Mouse (Mus musculus) embryonic stem cell, embryonic (primary cell): ENCODE data around the gene Mitf.

Experiments
- CTCF ChIA-PET, 4 experiments: fragments of 300-600 bp in 2 of 4; fragments of 350-600 bp in 2 of 4; sonication (Branson Sonifier 250); formaldehyde crosslinking; loops; one replicate each; lab custom pipeline; 2022; ENCODE audit warnings: inconsistent platforms in 2 of 4; lab: Charles Lee
- POLR2A ChIA-PET, 4 experiments: fragments of 300-600 bp in 2 of 4; fragments of 350-600 bp in 2 of 4; sonication (Branson Sonifier 250); formaldehyde crosslinking; loops; one replicate each; lab custom pipeline; 2022; ENCODE audit warnings: antibody characterized with exemption in 4 of 4, inconsistent platforms in 1 of 4; lab: Charles Lee

Gene Mitf

DNA sequence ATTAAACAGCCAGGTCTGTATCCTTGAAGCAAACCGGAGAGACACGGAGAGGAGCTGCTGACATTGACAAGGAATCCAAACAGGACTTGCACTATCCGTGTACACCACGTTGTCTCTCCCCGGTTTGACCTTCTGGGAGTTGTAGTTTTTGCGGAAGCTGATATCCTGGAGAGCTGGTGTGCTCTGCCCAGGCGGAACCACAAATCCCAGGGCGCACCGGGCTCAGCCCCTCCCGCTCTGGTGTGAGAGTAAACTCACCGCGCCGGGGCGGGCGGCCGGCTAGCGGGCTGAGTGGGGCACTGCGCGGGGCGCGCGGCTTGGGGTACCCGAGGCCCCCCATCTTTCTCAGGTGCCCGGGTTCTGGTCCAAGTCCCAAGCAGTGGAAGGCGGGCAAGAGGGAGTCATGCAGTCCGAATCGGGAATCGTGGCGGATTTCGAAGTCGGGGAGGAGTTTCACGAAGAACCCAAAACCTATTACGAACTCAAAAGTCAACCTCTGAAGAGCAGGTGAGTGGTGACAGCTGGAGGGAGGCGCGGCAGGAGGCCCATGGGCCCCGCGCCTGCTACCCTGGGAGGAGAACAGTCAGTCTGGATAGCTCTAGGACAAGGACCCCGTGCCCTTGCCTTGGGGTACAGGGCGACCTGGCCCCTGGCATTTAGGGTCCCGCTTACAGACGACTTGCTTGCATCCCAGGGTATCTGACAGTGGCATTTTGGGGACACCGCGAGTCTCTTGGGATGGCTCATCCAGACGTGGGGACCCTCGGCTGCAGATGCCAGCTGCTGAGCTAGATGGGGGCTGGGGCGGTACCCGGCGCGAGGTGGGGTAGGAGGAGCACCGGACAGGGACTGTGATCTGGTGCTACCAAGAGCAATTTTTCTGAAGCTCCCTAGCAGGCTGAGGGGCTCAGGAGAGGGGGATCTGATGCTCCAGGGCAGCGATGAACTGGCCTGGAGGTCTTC is at the start of gene Mitf:
TSS of gene Mitf (plus strand) at position 272 of the 963 bp plus-strand sequence.
- ChIA-PET CTCF (interaction anchor here in 2 of 4 experiments (0.6 to 1.5 kb wide), 5 partner anchors 11 to 658 kb away, joined by 3 to 6 read pairs (median 3); partner anchors contain the start of gene Eogt (in 1 of the 2)), POLR2A (interaction anchor here in 3 of 4 experiments (0.5 to 1.4 kb wide), 12 partner anchors 10 to 602 kb away, joined by 3 to 4 read pairs (median 3); partner anchors contain the start of gene Uba3 (in 2 of the 3))

DNA sequence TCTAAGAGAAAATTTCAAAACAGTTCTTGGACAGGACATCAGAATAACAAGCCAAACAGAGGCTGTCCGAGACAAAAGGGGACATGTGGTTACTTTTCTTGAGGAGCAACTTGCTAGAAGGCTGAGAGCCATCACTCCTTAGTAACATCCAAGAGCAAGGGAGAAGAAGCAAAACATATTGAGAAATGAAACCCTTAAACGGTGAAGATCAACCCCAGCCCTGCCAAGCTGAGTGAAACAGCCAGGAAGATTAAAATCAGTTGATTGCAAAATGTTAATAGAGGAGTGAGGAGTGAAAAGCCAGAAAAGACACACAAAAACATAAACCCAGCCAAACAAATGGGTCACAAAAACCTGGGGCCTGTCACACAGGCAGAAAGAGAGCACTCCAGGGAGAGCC is 49.5 kb upstream of the Mitf start:
- ChIA-PET POLR2A (interaction anchor here in 1 of 4 experiments (0.6 kb wide), 1 partner anchor 288 kb away, joined by 3 read pairs; no protein-coding TSS in a partner anchor), CTCF (interaction anchor here in 2 of 4 experiments (0.6 to 1.0 kb wide), 4 partner anchors 12 to 510 kb away, joined by 3 to 6 read pairs (median 4); no protein-coding TSS in a partner anchor)

DNA sequence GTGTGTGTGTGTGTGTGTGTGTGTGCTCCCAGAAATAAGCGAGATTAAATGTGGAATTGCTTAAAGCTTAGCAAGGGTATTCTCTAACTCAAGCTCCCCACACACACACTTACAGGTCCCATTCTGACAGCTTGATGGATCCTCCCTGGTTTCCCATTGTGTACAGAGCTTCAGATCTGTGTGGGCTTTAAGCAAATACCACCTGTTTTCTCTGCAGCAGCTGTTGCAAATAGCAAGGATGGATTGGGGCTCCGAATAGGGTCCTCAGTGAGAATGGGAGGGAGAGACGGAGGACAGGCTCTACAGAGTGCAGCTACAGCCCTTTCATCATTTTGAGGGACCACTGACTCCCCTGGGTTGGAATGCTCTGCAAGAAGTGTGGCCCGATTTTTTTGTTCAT is 48.0 kb upstream of the Mitf start:
- POLR2A ChIA-PET = interaction anchor here in 1 of 4 experiments (0.7 kb wide), 1 partner anchor 438 kb away, joined by 3 read pairs; no protein-coding TSS in a partner anchor
- CTCF ChIA-PET = interaction anchor here (0.7 to 2.4 kb wide), 15 partner anchors 10 to 462 kb away, joined by 3 to 37 read pairs (median 4); no protein-coding TSS in a partner anchor

DNA sequence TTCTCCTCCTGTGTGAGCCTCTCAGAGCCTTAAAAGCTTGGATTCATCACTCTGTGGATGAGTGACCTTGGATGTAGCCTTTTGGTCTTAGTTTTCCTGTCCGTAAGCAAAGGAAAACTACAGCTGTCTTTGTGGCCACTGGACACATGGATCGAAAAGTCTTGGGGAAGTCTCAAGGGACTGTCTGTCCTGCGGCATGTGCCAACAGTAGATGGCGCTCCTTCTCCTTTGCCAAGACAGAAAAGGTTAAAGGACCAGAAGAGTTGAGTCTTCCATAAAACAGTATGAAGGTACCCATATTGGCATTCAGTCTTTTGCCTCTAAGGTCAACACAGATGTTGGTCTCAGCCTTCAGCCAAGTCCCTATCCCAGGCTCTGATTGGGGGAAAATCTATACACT is 47.6 kb upstream of the Mitf start:
- ChIA-PET CTCF (interaction anchor here (0.7 to 2.4 kb wide), 20 partner anchors 10 to 463 kb away, joined by 3 to 37 read pairs (median 4); no protein-coding TSS in a partner anchor), POLR2A (interaction anchor here in 1 of 4 experiments (0.7 kb wide), 1 partner anchor 438 kb away, joined by 3 read pairs; no protein-coding TSS in a partner anchor)

DNA sequence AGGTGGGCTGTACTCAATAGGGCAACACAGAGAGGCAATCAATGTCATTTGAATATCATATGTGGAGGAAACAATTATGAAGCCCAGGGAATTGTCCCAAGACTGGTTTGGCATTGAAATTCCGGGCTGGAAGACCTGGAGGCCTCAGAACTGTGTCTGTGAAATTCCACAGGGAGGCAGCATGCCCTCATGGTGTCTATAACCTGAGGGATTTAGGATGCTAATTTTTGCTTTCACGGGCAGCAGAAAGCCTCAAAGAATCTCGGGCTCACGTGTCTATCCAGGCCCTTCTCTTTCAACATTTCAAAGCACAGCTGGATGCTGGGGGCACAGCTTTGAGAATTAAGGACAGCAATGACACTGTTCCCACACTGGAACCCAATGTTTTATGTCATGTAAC is 45.5 kb upstream of the Mitf start:
- ChIA-PET POLR2A (no interaction called here), CTCF (interaction anchor here in 1 of 4 experiments (0.6 to 1.8 kb wide), 2 partner anchors 242 to 322 kb away, joined by 3 to 4 read pairs; no protein-coding TSS in a partner anchor)

DNA sequence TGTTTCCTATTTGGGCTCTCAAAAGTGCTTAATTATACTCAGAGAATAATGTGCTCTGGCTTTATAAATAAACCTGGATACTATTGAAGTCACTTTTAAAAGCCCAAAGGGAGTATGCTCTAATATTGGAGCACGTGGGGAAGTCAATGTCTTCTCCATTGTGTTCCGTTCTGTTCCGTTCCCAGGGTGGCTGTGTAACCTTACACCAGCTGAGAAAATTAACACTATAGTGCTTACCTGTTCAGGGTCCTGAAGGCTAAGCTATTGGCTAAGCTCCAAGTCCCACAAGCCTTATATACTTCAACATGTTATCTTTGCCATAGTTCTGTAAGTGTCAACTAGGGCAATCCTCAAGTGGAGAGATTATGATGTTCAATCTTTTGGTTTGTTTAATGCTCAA is 42.9 kb upstream of the Mitf start:
- CTCF ChIA-PET = no interaction called here

DNA sequence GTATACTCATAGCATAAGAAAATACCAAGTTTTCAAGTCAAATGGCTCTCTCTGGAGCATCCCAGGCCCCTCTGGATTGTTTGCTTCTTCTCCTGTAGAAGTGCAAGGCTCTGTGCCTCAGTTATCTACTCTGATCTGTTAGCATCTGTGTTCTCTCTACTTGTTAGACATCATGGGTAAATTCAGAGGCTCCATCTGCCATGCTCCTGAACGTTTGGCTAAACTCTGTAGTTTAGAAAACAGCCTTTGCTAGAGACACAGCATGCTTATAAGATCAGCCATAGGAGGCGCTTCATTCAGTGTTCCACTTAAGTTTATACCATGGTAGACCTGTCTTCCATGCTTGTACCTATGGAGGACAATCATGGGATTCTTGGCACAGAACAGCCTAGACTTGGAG is 39.0 kb upstream of the Mitf start:
- CTCF ChIA-PET = no interaction called here
- POLR2A ChIA-PET = no interaction called here

More for the DNA sequence above, 42.9 kb upstream of the Mitf start:
- POLR2A ChIA-PET = interaction anchor here in 1 of 4 experiments (0.7 kb wide), 1 partner anchor 24 kb away, joined by 5 read pairs; no protein-coding TSS in a partner anchor

DNA sequence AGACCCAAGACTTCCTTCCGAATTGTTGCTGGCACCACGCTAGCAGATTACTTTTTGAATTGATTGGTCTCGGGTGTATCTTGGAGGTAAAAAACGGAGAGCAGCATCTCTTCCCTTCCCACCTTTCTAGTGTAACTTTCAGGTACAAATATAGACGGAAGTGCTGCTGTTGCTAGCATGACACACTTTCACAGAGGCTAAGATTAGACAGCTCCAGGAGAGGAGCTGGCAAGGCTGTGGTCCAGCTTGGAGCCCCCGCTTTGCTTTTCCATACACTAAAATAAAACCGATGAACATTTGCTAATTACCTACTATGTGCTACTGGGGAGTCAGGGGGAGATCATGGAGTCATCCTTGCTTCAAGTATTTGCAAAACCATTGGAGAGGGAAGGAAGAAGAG is 37.3 kb upstream of the Mitf start:
- ChIA-PET CTCF (interaction anchor here in 2 of 4 experiments (0.6 to 0.9 kb wide), 2 partner anchors 10 to 24 kb away, joined by 3 to 4 read pairs; no protein-coding TSS in a partner anchor), POLR2A (no interaction called here)

DNA sequence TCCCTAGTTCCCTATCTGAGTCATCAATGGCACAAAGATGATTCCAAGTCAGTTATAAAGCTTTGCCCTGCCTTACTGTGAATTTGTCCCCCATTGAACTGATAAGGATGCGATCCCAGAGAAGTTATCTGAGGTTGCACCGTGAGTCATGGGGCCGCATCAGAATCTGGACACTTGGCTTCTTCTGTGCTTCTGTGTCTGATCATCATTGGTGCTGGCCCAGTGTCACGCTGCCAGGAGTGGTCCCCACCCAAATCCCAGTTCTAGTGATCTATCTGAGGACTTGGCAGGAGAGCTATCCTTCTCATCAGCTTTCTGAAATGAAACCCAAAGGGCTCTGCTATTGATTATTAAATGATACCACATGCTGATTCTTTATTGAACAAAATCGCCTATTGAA is 25.5 kb upstream of the Mitf start:
- POLR2A ChIA-PET = interaction anchor here in 1 of 4 experiments (2.0 kb wide), 1 partner anchor 15 kb away, joined by 4 read pairs; no protein-coding TSS in a partner anchor
- CTCF ChIA-PET = no interaction called here

DNA sequence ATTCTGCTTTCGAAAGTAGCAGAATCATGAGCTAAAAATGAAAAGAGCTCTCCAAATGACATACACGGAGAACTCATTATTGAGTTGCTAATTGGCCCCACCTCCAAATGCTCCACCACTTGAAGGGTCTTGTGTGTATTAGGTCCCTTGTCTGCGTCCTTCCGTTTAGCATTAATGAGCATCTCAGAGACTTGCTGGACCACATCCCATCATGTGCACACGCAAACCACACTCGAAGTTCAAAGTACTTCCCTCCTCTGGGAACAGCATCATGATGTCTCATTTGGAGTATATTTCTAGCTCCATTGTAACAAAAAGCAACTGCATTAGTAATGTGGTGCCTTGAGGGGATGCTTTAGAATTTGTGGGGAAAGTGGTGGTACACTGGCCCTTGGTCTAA is 24.6 kb upstream of the Mitf start:
- ChIA-PET CTCF (interaction anchor here in 2 of 4 experiments (0.6 kb wide), 2 partner anchors 397 to 530 kb away, joined by 4 to 5 read pairs; partner anchors contain the start of gene Lmod3 (in 1 of the 2)), POLR2A (interaction anchor here in 1 of 4 experiments (2.0 kb wide), 1 partner anchor 14 kb away, joined by 4 read pairs; no protein-coding TSS in a partner anchor)

DNA sequence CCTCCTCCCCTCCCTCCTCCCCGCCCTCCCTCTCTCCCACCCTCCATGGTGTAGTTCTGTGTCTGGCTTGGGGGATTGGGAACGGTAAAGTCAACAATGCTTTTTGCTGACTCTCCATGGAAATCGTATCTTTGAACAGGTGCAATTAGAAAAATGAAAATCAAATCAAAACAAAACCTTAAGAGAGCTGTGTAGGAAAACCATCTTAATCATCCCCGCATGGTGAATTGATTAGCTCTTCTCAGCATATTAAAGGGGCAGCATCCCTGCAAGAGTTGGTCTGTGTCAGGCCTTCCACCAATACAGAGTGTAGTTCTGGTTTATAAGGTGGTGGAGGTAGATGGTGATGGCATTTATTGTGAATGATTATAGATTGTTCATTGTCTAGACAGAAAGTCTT is 20.0 kb upstream of the Mitf start:
- ChIA-PET CTCF (no interaction called here), POLR2A (no interaction called here)

DNA sequence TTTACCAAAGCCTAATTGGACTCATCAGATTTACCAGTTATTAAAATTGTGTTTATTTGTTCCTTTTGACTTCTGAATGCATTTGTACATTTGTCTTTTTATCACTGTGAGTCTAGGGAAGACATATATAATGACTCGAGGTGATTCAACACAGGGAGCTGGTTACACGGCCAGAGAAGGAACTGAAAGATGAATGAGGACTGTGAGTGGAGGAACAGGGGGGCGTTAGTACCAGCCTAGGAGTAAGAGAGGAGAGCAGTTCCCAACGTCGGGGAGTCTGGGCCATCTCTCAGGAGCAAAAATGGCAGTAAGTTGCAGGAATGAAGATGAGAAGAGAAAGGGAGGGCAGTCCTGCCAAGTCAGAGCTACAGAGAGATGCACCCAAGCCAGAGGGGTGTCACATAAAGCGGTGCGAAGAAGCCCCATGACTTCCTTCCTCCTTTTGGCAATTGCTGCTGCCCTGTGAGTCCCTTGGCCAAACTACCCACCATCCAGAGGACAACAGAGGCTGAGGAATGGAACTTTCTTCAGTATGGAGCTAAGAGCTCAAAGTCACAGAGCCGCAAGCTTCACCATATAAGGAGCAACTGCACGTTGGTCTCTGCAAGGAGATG is 18.4 kb upstream of the Mitf start:
- ChIA-PET POLR2A (interaction anchor here in 2 of 4 experiments (0.6 to 1.5 kb wide), 3 partner anchors 18 to 24 kb away, joined by 3 to 5 read pairs (median 3); partner anchors contain the start of gene Mitf (in 2 of the 2)), CTCF (no interaction called here)

DNA sequence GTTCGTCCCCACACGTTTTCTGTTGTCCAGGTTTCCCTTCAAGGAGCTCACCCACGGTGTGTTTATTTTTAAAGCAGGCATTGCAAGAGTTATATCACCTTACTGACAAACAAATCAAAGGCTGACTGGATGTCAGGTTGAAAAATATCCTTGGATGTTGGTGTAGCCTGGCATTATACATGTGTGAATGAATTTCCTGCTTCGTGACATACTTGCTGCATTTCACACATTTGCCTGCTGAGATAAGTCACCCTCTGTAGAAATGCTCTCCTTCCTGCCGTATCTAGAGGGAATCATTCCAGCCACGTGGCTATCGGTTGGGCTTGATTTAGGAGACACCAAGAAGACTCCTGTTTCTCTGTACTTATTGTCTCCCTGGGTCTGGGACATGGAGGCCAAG is 17.2 kb upstream of the Mitf start:
- POLR2A ChIA-PET = no interaction called here
- CTCF ChIA-PET = no interaction called here

DNA sequence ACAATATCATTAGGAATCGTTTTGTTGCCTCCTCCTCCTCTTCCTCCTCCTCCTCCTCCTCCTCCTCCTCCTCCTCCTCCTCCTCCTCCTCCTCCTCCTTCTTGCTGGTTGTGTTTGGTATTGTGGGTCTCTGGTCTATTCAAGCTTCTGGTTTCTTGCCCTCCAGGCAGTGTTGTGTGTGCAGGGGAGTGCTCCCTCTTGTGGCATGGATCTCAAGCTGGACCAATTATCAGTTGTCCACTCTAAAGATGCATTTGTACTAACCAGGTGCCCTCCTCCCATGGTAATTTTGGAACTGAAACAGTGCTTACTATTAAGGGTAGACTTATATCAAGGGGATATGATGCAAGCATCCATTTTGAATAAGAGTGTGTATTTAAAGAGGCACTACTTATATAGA is 14.7 kb upstream of the Mitf start:
- POLR2A ChIA-PET = interaction anchor here in 2 of 4 experiments (0.6 to 1.0 kb wide), 4 partner anchors 13 to 276 kb away, joined by 3 to 4 read pairs (median 4); no protein-coding TSS in a partner anchor
- CTCF ChIA-PET = interaction anchor here in 3 of 4 experiments (0.6 to 1.4 kb wide), 9 partner anchors 15 to 585 kb away, joined by 3 to 18 read pairs (median 4); partner anchors contain the start of gene Mitf (in 1 of the 3)

DNA sequence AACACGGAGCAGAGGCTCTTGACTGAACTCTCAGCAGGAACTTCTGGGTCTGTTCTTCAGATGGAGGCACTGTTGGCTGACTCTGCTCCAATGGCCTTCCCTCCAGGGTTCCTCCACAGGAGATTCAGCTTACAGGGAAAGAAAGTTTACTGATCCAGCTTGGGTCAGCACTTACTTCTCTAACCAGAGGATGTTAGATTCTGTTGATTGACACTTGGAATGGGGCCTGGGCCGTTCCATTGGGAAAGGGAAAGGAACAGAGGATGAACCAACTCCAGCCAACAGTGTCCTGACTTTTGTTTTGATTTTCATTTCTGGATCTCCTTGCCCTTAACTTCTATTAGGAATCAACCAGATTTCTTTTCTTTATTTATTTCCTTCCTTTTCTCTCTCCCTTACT is 11.7 kb upstream of the Mitf start:
- ChIA-PET CTCF (no interaction called here), POLR2A (interaction anchor here in 1 of 4 experiments (1.5 to 1.7 kb wide), 2 partner anchors 10 to 13 kb away, joined by 3 to 4 read pairs; no protein-coding TSS in a partner anchor)

DNA sequence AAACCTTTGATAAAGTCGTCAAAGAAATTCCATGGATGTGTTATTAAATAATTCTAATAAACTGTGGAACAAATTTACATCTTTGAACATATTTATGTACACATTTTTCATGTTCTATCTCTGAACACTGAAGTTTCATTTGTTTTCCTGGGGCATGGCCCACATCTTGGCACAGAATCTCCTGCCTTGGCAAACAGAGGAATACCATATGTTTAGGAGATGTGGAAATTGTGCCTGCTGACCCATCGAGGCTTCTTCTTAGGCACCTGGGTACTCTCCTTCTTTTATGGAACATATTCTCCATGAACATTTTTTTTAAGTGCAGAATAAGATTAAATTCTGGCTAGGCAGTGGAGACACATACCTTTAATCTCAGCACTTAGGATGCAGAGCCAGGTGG is 6.2 kb upstream of the Mitf start:
- POLR2A ChIA-PET = no interaction called here
- CTCF ChIA-PET = no interaction called here

DNA sequence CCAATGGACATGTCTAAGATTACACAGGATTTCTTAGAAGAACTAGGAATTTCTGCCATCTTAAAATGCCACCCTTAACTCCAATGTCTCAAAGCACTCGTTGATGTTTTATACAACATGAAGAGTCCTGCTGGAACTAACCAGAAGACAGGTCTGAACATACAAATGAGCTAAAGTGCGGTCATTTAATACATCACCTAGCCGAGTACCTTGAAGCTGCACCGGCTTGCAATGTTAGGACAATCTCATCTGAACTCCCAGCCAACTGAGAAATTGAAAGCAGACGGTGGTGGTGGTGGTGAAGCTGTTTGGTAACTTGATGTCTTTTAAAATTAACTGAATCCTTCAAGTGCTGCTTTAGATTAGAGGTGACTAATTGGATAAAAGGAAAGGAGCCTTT is 801 bp upstream of the Mitf start:
- ChIA-PET POLR2A (interaction anchor here in 2 of 4 experiments (0.8 to 1.4 kb wide), 7 partner anchors 11 to 174 kb away, joined by 3 read pairs; no protein-coding TSS in a partner anchor), CTCF (interaction anchor here in 1 of 4 experiments (1.5 kb wide), 1 partner anchor 14 kb away, joined by 6 read pairs; no protein-coding TSS in a partner anchor)

DNA sequence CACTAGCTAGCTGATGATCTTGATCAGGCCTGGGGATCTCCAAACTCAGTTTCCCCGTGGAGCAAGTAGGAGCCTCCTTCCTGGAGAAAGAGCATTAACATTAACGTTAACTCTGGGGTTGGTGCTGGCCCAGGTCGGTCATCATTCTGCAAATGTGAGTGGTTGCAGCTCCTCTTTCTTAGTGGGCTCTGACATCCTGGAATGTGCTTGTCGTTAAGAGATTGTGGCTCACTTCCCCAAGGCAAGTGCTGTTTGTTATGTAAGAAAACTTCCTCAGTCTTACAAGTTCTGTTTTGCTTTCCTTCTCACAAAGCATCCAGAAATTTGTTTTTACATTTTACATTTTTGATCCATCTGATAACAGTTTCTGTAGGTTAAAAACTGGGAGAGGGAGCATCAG is 7.3 kb downstream of the Mitf start:
- CTCF ChIA-PET = no interaction called here
- POLR2A ChIA-PET = no interaction called here
